Mouse (Mus musculus): ENCODE results near the gene Ankrd23. TPM values are rescaled to one million over a fixed set of nuclear protein-coding genes. Genes with fewer than 3 reads are reported as not detected.
"Not testable (repeated sequence)": the region's sequence is repeated elsewhere in the genome, so short reads cannot be mapped to it uniquely, and the experiment has no call there.

The Ankrd23 gene
- total RNA-seq (2021) = 10 to 100 TPM; 10.3 to 10.6 TPM
- long read RNA-seq, experiment 1, partial matches to known transcripts = 2 of 3 reads
- long read RNA-seq, experiment 1, other reads (novel, unspliced or antisense) = 1 of 3 reads
- long read RNA-seq, experiment 2, transcript Ankrd23-201 (9 exons, 1,964 nt) = major isoform, 28 of 42 reads
- long read RNA-seq, experiment 2, partial matches to known transcripts = 8 of 42 reads
- long read RNA-seq, experiment 2, other reads (novel, unspliced or antisense) = 6 of 42 reads

DNA sequence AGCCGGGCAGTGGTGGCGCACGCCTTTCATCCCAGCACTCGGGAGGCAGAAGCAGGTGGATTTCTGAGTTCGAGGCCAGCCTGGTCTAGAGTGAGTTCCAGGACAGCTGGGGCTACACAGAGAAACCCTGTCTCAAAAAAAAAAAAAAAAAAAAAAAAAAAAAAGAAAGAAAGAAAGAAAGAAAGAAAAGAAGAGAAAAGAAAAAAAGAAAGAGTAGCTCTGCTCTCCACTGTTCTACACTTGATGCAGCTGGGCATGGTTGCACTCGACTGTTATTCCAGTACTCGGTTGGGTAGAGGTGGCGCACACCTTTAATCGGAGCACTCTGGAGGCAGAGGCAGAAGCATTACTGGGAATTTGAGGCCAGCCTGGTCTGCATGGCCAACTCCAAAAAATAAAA is at the start of gene Ankrd23:
Gene Ankrd23, minus strand, starts transcription at position 101 of the 400 bp plus-strand sequence.
- not testable (repeated sequence) for DNase-seq (ENCODE audit: low spot score in 2 of 2)

DNA sequence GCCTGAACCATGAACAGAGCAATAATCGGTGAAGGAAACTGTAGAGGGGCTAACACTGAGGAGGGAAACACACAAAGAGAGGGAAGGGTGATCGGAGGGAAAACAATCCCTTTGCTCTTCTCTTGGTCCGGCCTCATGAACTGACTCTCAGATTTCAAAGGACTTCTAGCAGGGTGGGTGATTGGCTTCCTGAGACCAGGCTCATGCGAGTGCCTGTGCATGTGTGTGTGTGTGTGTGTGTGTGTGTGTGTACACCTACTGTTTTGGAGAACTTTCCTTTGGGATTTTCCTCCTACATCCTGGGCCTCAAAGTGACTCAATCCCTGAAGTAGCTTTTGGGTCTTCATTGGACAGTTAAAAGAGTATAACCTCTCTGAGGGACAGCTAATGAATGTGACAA is 49.6 kb upstream of the Ankrd23 start:
- no peak for DNase-seq (ENCODE audit: low spot score in 2 of 2)

DNA sequence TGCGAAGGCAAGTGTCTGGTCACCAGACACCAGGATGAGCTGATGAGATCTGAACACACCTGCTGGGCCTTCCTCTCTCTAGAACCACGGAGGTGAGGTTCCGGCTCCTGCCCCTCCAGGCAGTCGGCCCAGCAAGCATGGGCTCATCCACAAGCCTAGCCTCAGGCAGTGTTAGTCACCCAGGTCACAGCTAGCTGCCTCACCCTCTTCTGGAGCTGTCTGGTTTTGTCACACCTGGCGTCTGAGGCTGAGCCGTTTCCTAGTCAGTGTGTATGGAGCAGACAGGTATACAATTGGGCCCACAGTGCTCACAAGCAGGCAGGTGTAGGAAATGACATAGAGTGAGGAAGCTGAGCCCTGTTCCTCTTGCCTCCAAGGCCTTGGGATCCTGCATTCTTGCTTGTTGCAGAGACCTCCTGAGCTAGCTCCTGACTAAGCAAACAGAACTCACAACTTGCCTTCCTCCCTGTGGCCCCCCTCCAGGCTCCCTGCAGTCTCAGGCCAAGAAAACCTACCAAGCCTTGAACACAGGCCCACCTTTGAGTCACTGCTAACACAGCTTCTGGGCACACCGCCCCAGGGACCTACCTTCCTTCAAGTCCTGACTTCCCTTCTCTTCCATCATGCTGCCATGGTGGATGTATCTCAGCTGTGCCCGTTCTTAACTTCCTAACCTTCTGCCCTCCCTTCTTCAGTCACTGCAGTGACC is 46.9 kb upstream of the Ankrd23 start:
- no peak for DNase-seq (ENCODE audit: low spot score in 2 of 2)

- no peak for DNase-seq (ENCODE audit: low spot score in 2 of 2)
Measured at GRCm38 (mm10) chr1:36582211-36582610, 45.5 kb upstream of the Ankrd23 start.

DNA sequence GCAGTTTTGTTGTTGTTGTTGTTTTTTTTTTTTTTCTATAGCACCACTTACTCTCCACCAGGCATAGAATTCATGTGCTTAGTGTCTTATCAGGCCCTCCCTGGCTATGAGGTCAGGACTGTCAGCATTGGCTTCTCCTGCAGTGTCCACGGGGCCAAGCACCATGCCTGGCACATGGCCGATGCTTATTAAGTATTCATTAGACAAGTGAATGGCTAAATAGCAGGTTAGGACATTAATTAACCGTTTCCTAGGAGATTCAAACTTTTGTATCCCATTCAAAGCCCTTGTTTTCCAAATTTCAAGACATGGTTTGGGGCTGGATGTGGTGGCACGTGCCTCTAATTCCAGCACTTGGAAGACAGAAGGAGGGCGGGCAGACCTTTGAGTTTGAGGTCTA is 44.6 kb upstream of the Ankrd23 start:
- no peak for DNase-seq (ENCODE audit: low spot score in 2 of 2)

- no peak for DNase-seq (ENCODE audit: low spot score in 2 of 2)
Measured at GRCm38 (mm10) chr1:36580384-36581207, 43.9 kb upstream of the Ankrd23 start.

- no peak for DNase-seq (ENCODE audit: low spot score in 2 of 2)
Measured at GRCm38 (mm10) chr1:36579974-36580383, 43.3 kb upstream of the Ankrd23 start.

DNA sequence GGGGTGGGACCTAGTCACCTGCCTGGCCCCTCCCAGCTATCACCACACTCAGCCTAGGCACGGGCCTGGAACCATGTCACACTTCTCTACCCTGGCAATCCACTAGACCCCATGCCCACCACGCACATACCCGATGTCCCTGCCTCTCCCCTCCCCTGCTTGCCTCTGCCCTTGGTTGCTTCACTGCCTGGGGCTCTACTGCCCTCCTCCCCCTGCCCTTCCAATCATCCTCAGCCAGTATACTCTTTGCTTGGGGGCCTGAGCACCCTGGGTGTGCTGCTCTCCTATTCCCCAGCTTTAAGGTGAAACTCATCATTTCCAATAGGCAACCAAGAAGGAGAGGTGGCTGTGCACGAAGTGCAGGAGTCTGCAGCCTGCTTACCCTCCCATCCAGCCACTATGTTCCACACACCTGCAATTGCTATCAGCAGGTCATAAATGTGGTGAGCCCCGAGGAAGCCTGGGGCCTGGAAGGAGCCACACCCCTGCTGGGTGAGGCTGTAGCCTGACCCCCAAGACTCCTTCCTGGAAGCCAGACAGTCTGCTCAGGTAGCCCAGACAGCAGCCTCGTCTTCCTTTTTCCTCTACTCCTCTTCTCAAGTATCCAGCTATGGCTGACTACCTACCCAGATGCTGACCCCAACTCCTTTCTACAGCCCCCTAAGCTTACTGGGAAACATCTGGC is 40.5 kb upstream of the Ankrd23 start:
- DNase-seq (ENCODE audit: low spot score in 2 of 2) = no peak

DNA sequence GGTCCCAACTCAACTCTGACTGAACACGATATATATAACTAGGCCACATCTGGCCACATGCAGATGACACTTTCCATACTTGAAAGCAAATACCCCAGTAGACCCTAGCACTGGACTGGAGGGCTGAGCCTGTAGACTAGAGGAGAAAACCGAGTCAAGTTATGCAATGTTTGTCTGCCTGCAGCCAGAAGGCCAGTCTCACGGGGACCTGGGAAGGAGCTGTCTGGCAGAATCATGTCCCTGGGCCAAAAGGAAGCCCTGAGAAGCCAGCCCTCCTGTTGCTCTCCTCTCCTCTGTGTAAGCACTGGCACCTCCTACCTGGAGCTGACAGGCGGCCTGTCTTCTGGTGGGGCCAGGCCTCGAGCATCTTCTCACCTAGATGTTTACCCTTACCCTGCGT is 38.7 kb upstream of the Ankrd23 start:
- no peak for DNase-seq (ENCODE audit: low spot score in 2 of 2)

DNA sequence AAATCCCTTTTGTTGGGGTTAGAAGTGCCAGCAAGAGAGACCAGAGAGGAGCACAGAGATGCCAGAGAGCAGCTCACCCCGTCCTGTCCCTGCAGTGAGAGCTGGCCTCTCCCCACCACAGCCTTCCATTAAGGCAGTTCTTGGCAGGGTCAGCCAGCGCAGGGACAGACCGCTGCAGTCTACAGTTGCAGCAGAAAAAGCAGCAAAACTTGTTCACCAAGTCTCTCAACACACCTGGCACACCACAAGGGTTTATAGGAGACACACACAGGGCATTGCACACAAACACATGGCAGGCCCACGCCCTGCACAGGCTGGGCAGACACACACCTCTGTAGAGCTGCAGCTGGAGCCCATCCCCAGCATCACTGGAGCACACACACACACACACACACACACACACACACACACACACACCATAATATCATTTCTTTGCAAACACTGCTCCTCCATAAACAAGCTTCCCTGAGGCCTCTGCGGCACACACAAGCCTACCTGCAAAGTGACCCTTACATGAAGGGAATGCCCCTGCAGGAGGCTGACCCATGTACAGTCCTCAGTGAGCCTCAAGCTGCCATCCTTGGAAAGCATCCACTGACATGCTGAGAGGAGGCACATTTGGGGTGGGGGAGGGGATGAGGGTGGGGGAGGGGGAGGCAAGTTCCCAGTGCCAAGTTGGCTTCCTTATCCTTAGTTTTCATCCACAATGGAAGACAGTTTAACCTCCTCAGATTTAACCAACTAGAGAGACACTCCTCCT is 37.7 kb upstream of the Ankrd23 start:
- DNase-seq (ENCODE audit: low spot score in 2 of 2) = no peak

DNA sequence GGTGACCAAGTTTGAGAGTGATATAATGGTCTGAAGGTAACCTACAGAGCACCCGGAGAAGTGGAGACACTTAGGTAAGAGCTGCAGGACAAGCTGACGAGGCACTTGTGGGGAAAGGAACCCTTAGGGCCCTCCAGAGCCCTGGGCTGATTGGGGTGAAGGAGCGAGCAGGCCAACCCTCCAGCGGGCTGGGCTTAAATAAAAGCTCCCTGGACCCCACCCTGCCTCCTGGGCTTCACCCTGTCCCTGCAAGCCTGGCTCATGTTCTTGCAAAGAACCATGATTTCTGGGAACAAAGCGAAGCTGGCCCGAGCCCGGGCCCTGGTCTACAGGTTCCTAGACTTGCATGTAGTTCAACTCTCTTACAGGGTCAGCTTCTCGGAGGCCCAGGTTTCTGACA is 36.8 kb upstream of the Ankrd23 start:
- no peak for DNase-seq (ENCODE audit: low spot score in 2 of 2)

DNA sequence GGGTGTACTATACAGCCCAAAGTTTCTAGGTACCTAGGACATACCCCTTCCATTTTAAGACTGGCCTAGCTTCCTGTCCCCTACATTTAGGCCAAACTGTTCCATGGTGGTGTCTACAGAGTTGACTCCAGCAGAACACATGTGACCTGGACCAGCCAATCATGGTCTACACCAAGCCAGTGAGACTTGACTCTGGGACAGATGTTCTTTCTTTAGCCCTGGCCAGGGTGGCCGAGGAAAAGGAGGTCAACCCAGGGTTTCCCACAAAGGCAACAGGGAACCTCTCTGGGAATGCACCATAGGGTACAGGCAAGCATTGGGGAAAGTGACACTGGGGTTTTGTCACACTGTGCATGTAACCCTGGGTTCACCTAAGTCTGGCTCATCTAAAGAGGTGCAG is 36.0 kb upstream of the Ankrd23 start:
- no peak for DNase-seq (ENCODE audit: low spot score in 2 of 2)

GRCm38 (mm10) chr1:36572140-36572700 is 35.5 kb upstream of the Ankrd23 start:
- no peak for DNase-seq (ENCODE audit: low spot score in 2 of 2)

DNA sequence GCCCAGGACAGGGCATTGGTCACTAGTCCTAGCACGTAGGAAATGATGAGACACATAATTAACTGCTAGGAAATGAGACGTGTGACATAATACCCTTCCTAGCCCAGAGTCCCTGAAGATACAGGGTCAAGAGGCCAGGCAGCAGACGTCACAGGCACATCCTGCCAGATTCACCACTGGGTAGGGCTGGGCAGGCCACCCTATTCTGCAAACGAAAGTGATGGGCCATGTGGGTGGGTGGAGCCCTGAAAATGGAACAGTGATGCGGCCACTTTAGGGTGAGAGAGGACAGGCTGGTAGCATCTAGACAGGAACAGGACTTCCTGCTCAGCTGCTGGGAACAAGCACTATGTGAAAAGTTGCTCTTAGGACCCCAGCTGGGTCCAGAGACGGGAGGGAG is 34.9 kb upstream of the Ankrd23 start:
- peak; percentile 51 to 60 for DNase-seq (ENCODE audit: low spot score in 2 of 2)

DNA sequence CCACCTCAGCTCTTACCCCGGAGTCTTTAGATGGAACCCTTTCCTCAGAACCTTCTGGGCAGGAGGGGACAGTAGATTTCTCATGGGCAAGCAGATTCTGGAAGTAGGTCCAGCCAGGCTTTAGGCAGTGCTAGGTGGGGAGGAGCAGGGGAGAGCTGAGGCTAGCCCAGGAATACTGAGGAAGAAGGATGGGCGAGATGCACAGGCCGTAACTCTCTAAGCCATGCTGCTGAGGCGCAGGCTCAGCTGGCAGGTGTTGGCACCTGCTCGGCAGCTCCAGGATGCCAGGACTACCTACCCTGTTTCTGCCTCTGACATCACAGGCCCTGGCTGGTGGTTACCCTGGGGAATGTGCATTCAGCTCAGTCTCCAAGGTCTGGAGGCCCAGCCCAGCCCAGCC is 33.6 kb upstream of the Ankrd23 start:
- DNase-seq (ENCODE audit: low spot score in 2 of 2) = no peak

DNA sequence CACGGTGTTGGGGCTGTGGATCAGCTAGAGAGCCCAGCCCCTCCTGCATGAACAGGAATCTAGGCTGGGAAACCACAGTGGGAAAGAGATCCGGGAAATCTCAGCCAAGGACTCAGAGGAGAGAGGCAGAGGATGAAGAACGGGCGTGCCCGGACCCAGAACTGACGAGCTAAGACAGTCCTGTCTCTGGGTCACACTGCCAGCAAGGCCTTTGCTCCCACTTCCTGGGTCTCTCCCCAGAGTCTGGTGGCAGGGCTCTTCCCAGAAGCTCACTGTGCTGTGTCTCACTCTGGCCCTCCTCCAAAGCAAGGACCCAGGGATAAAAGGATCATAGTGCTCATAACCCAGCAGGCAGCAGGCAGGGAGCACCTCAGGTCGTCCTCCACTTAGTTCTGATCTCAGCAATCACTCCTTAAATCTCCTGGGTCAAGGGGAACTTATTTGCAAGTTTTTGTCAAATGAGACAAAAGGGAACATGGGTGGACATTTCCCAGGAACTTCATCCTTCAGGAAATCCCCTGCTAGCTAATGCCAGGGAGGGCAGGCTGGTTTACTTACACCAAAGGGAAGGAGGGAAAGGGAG is 33.1 kb upstream of the Ankrd23 start:
- DNase-seq (ENCODE audit: low spot score in 2 of 2) = no peak

DNA sequence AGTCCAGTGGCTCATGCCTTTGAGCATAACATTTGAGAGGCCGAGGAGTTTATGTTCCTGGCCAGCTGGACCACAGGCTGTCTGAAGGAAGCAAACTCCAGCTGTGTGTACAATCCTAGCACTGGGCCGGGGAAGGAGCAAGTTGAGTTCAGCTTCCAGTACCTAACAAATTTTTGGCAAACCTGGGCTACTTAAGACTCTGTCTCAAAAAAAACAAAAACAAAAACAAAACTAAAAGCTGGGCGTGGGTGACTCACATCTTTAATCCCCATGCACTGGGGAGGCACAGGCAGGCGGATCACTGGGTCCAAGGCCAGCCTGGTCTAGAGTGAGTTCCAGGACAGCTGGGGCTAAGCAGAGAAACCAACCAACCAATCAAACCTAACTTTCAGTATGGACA is 32.1 kb upstream of the Ankrd23 start:
- DNase-seq (ENCODE audit: low spot score in 2 of 2) = no peak

- DNase-seq (ENCODE audit: low spot score in 2 of 2) = no peak
Measured at GRCm38 (mm10) chr1:36567818-36568603, 31.3 kb upstream of the Ankrd23 start.

- no peak for DNase-seq (ENCODE audit: low spot score in 2 of 2)
Measured at GRCm38 (mm10) chr1:36566425-36566824, 29.7 kb upstream of the Ankrd23 start.
